Mouse (Mus musculus): Measurements from ENCODE around the gene Ace3. TPM values are rescaled to one million over a fixed set of nuclear protein-coding genes. Genes with fewer than 3 reads are reported as not detected.

The Ace3 gene
- polyA plus RNA-seq, 1 experiment from 2014 or later = not detected

GRCm38 (mm10) chr11:105958566-105958965 lies 35.9 kb upstream of the Ace3 start:
- WGBS (ENCODE audit: insufficient replicate concordance) = 19% methylated on average over 1 of the region's 1 CpGs
- H3K27ac ChIP-seq = no peak overlapping the region
- no peak overlapping the region for H3K4me3 ChIP-seq (replicated peaks)
- H3K4me2 ChIP-seq = no peak overlapping the region
- DNase-seq (no peak), ATAC-seq (ENCODE audit: low read depth) (no peak)
- H3K4me1 ChIP-seq (replicated peaks) = peaks cover 4% of the 10 kb centered on the region
- H3K9ac ChIP-seq = no peak overlapping the region
- H3K9me3 ChIP-seq (replicated peaks) = no peaks in the 10 kb centered on the region
- no peaks in the 10 kb centered on the region for H3K36me3 ChIP-seq
- peaks cover 8% of the 10 kb centered on the region; the same call in 1 of the 2 replicates for H3K27me3 ChIP-seq

- no peak overlapping the region for H3K27ac ChIP-seq
- no peak for DNase-seq
- peaks cover 4% of the 10 kb centered on the region for H3K4me1 ChIP-seq (replicated peaks)
- no peak overlapping the region for H3K9ac ChIP-seq
- H3K9me3 ChIP-seq (replicated peaks) = no peaks in the 10 kb centered on the region
- no peaks in the 10 kb centered on the region for H3K36me3 ChIP-seq
- H3K4me2 ChIP-seq = no peak overlapping the region
- no peak overlapping the region for H3K4me3 ChIP-seq (replicated peaks)
- no peak for ATAC-seq (ENCODE audit: low read depth)
- peaks cover 11% of the 10 kb centered on the region; the same call in 1 of the 2 replicates for H3K27me3 ChIP-seq
- WGBS (ENCODE audit: insufficient replicate concordance) = 5% methylated on average over 17 of the region's 17 CpGs
Measured at GRCm38 (mm10) chr11:105959355-105959754, 35.1 kb upstream of the Ace3 start.

DNA sequence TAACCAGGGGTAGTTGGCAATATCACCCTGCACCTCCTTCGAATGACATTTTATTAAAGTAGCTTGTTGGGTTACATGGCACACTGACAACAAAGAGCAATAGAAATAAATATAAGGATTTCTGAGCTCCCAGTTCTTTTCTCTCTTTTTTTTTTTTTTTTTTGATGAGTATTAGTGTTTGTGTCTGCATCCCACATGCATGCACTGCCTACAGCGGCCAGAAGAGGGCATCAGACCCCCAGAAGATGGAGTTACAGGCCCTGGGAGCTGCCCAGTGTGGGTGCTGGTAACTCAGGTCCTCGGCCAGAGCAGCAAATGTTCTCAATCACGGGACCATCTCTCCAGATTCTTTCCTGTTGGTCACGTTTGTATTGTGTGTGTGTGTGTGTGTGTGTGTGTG lies 29.8 kb upstream of the Ace3 start:
- H3K27me3 ChIP-seq = peaks cover 50% of the 10 kb centered on the region
- no peaks in the 10 kb centered on the region for H3K9me3 ChIP-seq (replicated peaks)
- H3K4me3 ChIP-seq (replicated peaks) = no peak overlapping the region

GRCm38 (mm10) chr11:105966288-105966687 lies 28.2 kb upstream of the Ace3 start:
- Histone ChIP-seq H3K27ac (no peak overlapping the region), H3K4me1 (replicated peaks) (peaks cover 4% of the 10 kb centered on the region; the same call in 1 of the 2 replicates), H3K4me3 (replicated peaks) (no peak overlapping the region), H3K27me3 (peaks cover 66% of the 10 kb centered on the region), H3K9me3 (replicated peaks) (no peaks in the 10 kb centered on the region), H3K36me3 (no peaks in the 10 kb centered on the region), H3K9ac (no peak overlapping the region), H3K4me2 (no peak overlapping the region)
- 46% methylated on average over 4 of the region's 4 CpGs for WGBS (ENCODE audit: insufficient replicate concordance)
- ATAC-seq (ENCODE audit: low read depth) (no peak), DNase-seq (no peak)

More for the DNA sequence above, 29.8 kb upstream of the Ace3 start:
- no peak for ATAC-seq (ENCODE audit: low read depth)
- DNase-seq = no peak
- Histone ChIP-seq H3K9ac (no peak overlapping the region), H3K36me3 (no peaks in the 10 kb centered on the region), H3K27ac (no peak overlapping the region), H3K4me1 (replicated peaks) (peaks cover 4% of the 10 kb centered on the region; the same call in 1 of the 2 replicates), H3K4me2 (no peak overlapping the region)
- WGBS (ENCODE audit: insufficient replicate concordance) = 44% methylated on average over 5 of the region's 5 CpGs

- 2% methylated on average over 61 of the region's 76 CpGs for WGBS (ENCODE audit: insufficient replicate concordance)
- ATAC-seq (ENCODE audit: low read depth) = no peak
- Histone ChIP-seq H3K4me1 (replicated peaks) (peaks cover 4% of the 10 kb centered on the region; the same call in 1 of the 2 replicates), H3K27me3 (peaks cover 73% of the 10 kb centered on the region), H3K4me2 (peak within 1 kb of the TSS; percentile 68), H3K9ac (no peak within 1 kb of the TSS), H3K9me3 (replicated peaks) (no peaks in the 10 kb centered on the region), H3K4me3 (replicated peaks) (peak within 1 kb of the TSS; percentile 49), H3K27ac (no peak within 1 kb of the TSS), H3K36me3 (no peaks in the 10 kb centered on the region)
- DNase-seq = no peak
Measured at GRCm38 (mm10) chr11:105967741-105968574, 26.5 kb upstream of the Ace3 start, which contains the start of gene Ace. Ace (plus strand) TSS chr11:105967945.

GRCm38 (mm10) chr11:105968948-105969347 lies 25.5 kb upstream of the Ace3 start:
- Histone ChIP-seq H3K9me3 (replicated peaks) (no peaks in the 10 kb centered on the region), H3K4me2 (no peak overlapping the region), H3K9ac (no peak overlapping the region), H3K4me3 (replicated peaks) (no peak overlapping the region), H3K4me1 (replicated peaks) (peaks cover 4% of the 10 kb centered on the region; the same call in 1 of the 2 replicates), H3K36me3 (no peaks in the 10 kb centered on the region), H3K27me3 (peaks cover 73% of the 10 kb centered on the region), H3K27ac (no peak overlapping the region)
- 44% methylated on average over 10 of the region's 10 CpGs for WGBS (ENCODE audit: insufficient replicate concordance)
- DNase-seq = no peak
- ATAC-seq (ENCODE audit: low read depth) = no peak

DNA sequence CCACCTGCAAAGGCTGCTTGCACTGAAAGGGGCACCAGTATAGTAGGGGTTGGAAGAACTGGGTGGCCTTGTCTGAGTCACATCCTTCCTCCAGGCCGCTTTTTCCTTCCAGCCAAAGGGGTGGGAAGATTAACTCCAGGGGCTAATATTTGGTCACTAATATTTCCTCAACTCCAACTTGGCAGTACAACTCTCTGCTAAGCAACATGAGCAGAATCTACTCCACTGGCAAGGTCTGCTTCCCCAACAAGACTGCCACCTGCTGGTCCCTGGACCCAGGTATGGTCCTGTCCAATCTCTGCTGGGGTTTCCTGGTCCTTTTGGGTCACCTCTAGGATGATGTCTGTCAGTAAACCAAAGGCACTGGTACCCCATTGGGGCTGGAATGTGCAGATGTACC lies 25.0 kb upstream of the Ace3 start:
- Histone ChIP-seq H3K9ac (no peak overlapping the region), H3K4me2 (no peak overlapping the region), H3K4me1 (replicated peaks) (peaks cover 4% of the 10 kb centered on the region; the same call in 1 of the 2 replicates), H3K4me3 (replicated peaks) (no peak overlapping the region), H3K36me3 (no peaks in the 10 kb centered on the region), H3K27ac (no peak overlapping the region), H3K27me3 (peaks cover 70% of the 10 kb centered on the region), H3K9me3 (replicated peaks) (no peaks in the 10 kb centered on the region)
- ATAC-seq (ENCODE audit: low read depth) (no peak), DNase-seq (no peak)
- WGBS (ENCODE audit: insufficient replicate concordance) = 21% methylated on average over 1 of the region's 1 CpGs

GRCm38 (mm10) chr11:105974593-105974992 lies 19.9 kb upstream of the Ace3 start:
- H3K9me3 ChIP-seq (replicated peaks) = no peaks in the 10 kb centered on the region
- H3K36me3 ChIP-seq = no peaks in the 10 kb centered on the region
- no peak for DNase-seq
- H3K9ac ChIP-seq = no peak overlapping the region
- no peak for ATAC-seq (ENCODE audit: low read depth)
- H3K4me1 ChIP-seq (replicated peaks) = no peaks in the 10 kb centered on the region
- H3K4me3 ChIP-seq (replicated peaks) = no peak overlapping the region
- peaks cover 45% of the 10 kb centered on the region for H3K27me3 ChIP-seq
- H3K27ac ChIP-seq = no peak overlapping the region
- H3K4me2 ChIP-seq = no peak overlapping the region
- WGBS (ENCODE audit: insufficient replicate concordance) = 70% methylated on average over 6 of the region's 6 CpGs

- Histone ChIP-seq H3K4me3 (replicated peaks) (no peak overlapping the region), H3K36me3 (no peaks in the 10 kb centered on the region), H3K9ac (no peak overlapping the region), H3K27ac (no peak overlapping the region), H3K4me2 (no peak overlapping the region), H3K27me3 (peaks cover 40% of the 10 kb centered on the region), H3K4me1 (replicated peaks) (no peaks in the 10 kb centered on the region), H3K9me3 (replicated peaks) (no peaks in the 10 kb centered on the region)
- ATAC-seq (ENCODE audit: low read depth) = no peak
- DNase-seq = no peak
- 42% methylated on average over 3 of the region's 3 CpGs for WGBS (ENCODE audit: insufficient replicate concordance)
Measured at GRCm38 (mm10) chr11:105975050-105975449, 19.4 kb upstream of the Ace3 start.

DNA sequence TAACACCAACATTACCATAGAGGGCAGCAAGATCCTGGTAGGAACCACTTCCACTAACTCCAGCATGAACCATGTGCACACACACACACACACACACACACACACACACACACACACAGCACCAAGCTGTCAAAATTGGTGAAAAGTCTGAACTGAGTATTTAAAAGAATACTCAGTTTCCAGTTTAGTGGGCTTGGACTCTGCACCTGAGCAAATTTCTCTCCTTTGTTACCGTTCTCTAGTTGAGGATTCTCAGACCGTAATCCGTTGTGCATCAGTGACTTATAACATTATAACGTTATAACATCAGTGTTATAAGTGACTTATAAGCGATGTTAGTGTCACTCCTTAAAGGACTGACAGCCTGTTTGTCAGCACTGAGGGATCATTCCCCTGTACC lies 18.8 kb upstream of the Ace3 start:
- H3K4me1 ChIP-seq (replicated peaks) = no peaks in the 10 kb centered on the region
- no peak overlapping the region for H3K9ac ChIP-seq
- H3K9me3 ChIP-seq (replicated peaks) = no peaks in the 10 kb centered on the region
- H3K4me3 ChIP-seq (replicated peaks) = no peak overlapping the region
- peaks cover 34% of the 10 kb centered on the region for H3K27me3 ChIP-seq
- no peak overlapping the region for H3K27ac ChIP-seq
- ATAC-seq (ENCODE audit: low read depth) (no peak), DNase-seq (no peak)
- no peaks in the 10 kb centered on the region for H3K36me3 ChIP-seq
- no peak overlapping the region for H3K4me2 ChIP-seq
- WGBS (ENCODE audit: insufficient replicate concordance) = 74% methylated on average over 5 of the region's 5 CpGs

- no peaks in the 10 kb centered on the region for H3K9me3 ChIP-seq (replicated peaks)
- H3K36me3 ChIP-seq = no peaks in the 10 kb centered on the region
- no peak overlapping the region for H3K9ac ChIP-seq
- H3K4me2 ChIP-seq = no peak overlapping the region
- ATAC-seq (ENCODE audit: low read depth) (no peak), DNase-seq (no peak)
- H3K27ac ChIP-seq = no peak overlapping the region
- peaks cover 16% of the 10 kb centered on the region for H3K27me3 ChIP-seq
- WGBS (ENCODE audit: insufficient replicate concordance) = 71% methylated on average over 2 of the region's 2 CpGs
- no peaks in the 10 kb centered on the region for H3K4me1 ChIP-seq (replicated peaks)
- H3K4me3 ChIP-seq (replicated peaks) = no peak overlapping the region
Measured at GRCm38 (mm10) chr11:105978232-105978631, 16.2 kb upstream of the Ace3 start.

DNA sequence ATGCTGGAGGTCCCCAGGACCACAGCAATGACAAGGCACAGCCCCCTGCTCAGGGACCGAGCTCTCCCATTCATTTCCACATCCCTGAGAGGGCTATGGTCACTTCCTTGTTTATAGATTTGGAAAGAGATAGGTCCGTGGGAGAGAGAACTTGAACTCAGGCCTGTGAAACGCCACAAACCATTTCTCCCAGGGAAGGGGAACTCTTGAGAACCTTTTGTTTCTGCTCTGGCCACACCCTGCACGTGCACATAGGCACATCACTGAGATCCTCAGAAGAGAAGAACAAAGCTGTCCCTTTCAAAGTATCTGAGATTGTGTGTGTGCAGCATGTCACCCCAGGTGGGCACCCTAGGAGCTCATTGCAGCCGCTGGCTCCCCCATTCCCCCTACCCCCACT lies 15.8 kb upstream of the Ace3 start:
- ATAC-seq (ENCODE audit: low read depth) = no peak
- Histone ChIP-seq H3K4me3 (replicated peaks) (no peak overlapping the region), H3K9me3 (replicated peaks) (no peaks in the 10 kb centered on the region), H3K36me3 (no peaks in the 10 kb centered on the region), H3K4me2 (no peak overlapping the region), H3K27me3 (peaks cover 16% of the 10 kb centered on the region), H3K27ac (no peak overlapping the region), H3K9ac (no peak overlapping the region), H3K4me1 (replicated peaks) (no peaks in the 10 kb centered on the region)
- 32% methylated on average over 5 of the region's 5 CpGs for WGBS (ENCODE audit: insufficient replicate concordance)
- no peak for DNase-seq
